Mouse (Mus musculus) kidney, adult 2 months (tissue): Measurements from ENCODE around the gene Magi2. TPM values are rescaled to one million over a fixed set of nuclear protein-coding genes. Genes with fewer than 3 reads are reported as not detected.
A peak's percentile ranks its signal among the peaks of the same experiment; 100 is the strongest.

Experiments used
- DNase-seq: peaks from one replicate; pipeline ENCODE4 v3.0.0; 2021
- H3K27ac ChIP-seq: fragments of 200-500 bp; 2 replicates; pipeline ENCODE4 v1.5.1; 2012; ENCODE audit warnings: low read depth, low read length, control low read depth, inconsistent platforms; ENCODE audit not compliant: insufficient read depth
- H3K27me3 ChIP-seq: fragments of 200-500 bp; replicated peaks from 2 replicates; pipeline ENCODE4 v1.6.1; 2012; ENCODE audit warnings: mild to moderate bottlenecking, moderate library complexity, low read length, inconsistent platforms; ENCODE audit not compliant: control insufficient read depth, insufficient read depth
- H3K36me3 ChIP-seq: fragments of 200-500 bp; 2 replicates; pipeline ENCODE4 v1.6.1; 2012; ENCODE audit warnings: mild to moderate bottlenecking, moderate library complexity, low read length, inconsistent platforms; ENCODE audit not compliant: control insufficient read depth, insufficient read depth
- H3K4me1 ChIP-seq: fragments of 200-500 bp; 2 replicates; pipeline ENCODE4 v1.6.1; 2011; ENCODE audit warnings: low read length; ENCODE audit not compliant: control insufficient read depth, insufficient read depth
- H3K4me3 ChIP-seq: fragments of 200-500 bp; 2 replicates; pipeline ENCODE4 v1.5.1; 2011; ENCODE audit warnings: mild to moderate bottlenecking, low read depth, low read length, control low read depth; ENCODE audit not compliant: insufficient read depth
- CTCF ChIP-seq: fragments of 200-500 bp; conservative IDR thresholded peaks from 2 replicates; pipeline ENCODE4 v1.5.1; 2011; ENCODE audit warnings: low read depth, mild to moderate bottlenecking, control low read depth, low read length, moderate library complexity, mixed read lengths; ENCODE audit not compliant: insufficient read depth, insufficient read length
- POLR2A ChIP-seq: fragments of 200-500 bp; IDR thresholded peaks from one replicate; pipeline ENCODE4 v1.6.1; 2011; ENCODE audit warnings: low read depth, low read length, control low read depth
- WGBS: fragments of 180-500 bp; shearing (Covaris S2); methylation state at CpG from one replicate; pipeline ENCODE4 v1.1.7; 2018; 5-methylcytosine and 5-hydroxymethylcytosine counted together
- polyA plus RNA-seq: library from polyadenylated mRNA; depleted of rRNA; stranded (reverse); fragments of >200 nt; gene quantifications from 2 replicates; pipeline ENCODE4 v1.2.3, GENCODE M21; 2012

Magi2 gene
- polyA plus RNA-seq, 1 experiment, result 6.1 TPM

- H3K27me3 ChIP-seq, result no peaks in the 10 kb centered on the region
- 62% methylated on average over 6 of the region's 6 CpGs for WGBS
- DNase-seq, result no peak
- peaks cover 3% of the 10 kb centered on the region; the same call in 1 of the 2 replicates for H3K4me1 ChIP-seq
- H3K4me3 ChIP-seq, result no peak overlapping the region
- H3K27ac ChIP-seq, result no peak overlapping the region
- no peaks in the 10 kb centered on the region for H3K36me3 ChIP-seq
- no peak for TF ChIP-seq CTCF
- TF ChIP-seq POLR2A, result no peak
These were observed 1073.0 kb downstream of the Magi2 start for GRCm38 (mm10) chr5:20299816-20300215.

- Histone ChIP-seq H3K4me3 (no peak overlapping the region), H3K27ac (no peak overlapping the region), H3K4me1 (no peaks in the 10 kb centered on the region), H3K27me3 (no peaks in the 10 kb centered on the region), H3K36me3 (no peaks in the 10 kb centered on the region)
- DNase-seq, result no peak
- 89% methylated on average over 8 of the region's 8 CpGs for WGBS
- TF ChIP-seq POLR2A (no peak), CTCF (no peak)
These were observed 1076.5 kb downstream of the Magi2 start for GRCm38 (mm10) chr5:20303056-20303965.

- Histone ChIP-seq H3K27me3 (no peaks in the 10 kb centered on the region), H3K4me1 (peaks cover 3% of the 10 kb centered on the region; the same call in 1 of the 2 replicates), H3K36me3 (no peaks in the 10 kb centered on the region), H3K27ac (no peak overlapping the region), H3K4me3 (no peak overlapping the region)
- TF ChIP-seq CTCF (no peak), POLR2A (no peak)
- DNase-seq, result peak; percentile 68
- WGBS, result 54% methylated on average over 2 of the region's 2 CpGs
These were observed 1094.1 kb downstream of the Magi2 start for GRCm38 (mm10) chr5:20320970-20321369.

GRCm38 (mm10) chr5:20325290-20325689, 1098.5 kb downstream of the Magi2 start:
- H3K36me3 ChIP-seq, result no peaks in the 10 kb centered on the region
- no peaks in the 10 kb centered on the region for H3K4me1 ChIP-seq
- no peak for TF ChIP-seq POLR2A
- no peak for TF ChIP-seq CTCF
- H3K27ac ChIP-seq, result no peak overlapping the region
- H3K27me3 ChIP-seq, result no peaks in the 10 kb centered on the region
- WGBS, result 77% methylated on average over 2 of the region's 2 CpGs
- DNase-seq, result no peak
- H3K4me3 ChIP-seq, result no peak overlapping the region

- 52% methylated on average over 1 of the region's 1 CpGs for WGBS
- H3K27ac ChIP-seq, result no peak overlapping the region
These were observed 1102.1 kb downstream of the Magi2 start for GRCm38 (mm10) chr5:20328901-20329300.

GRCm38 (mm10) chr5:20330025-20330424, 1103.2 kb downstream of the Magi2 start:
- no peak for TF ChIP-seq POLR2A
- no peak for TF ChIP-seq CTCF
- Histone ChIP-seq H3K4me3 (no peak overlapping the region), H3K27me3 (no peaks in the 10 kb centered on the region), H3K36me3 (no peaks in the 10 kb centered on the region), H3K4me1 (no peaks in the 10 kb centered on the region), H3K27ac (no peak overlapping the region)
- DNase-seq, result no peak
- 81% methylated on average over 3 of the region's 3 CpGs for WGBS

More at GRCm38 (mm10) chr5:20328901-20329300, 1102.1 kb downstream of the Magi2 start:
- no peaks in the 10 kb centered on the region for H3K4me1 ChIP-seq
- TF ChIP-seq POLR2A (no peak), CTCF (no peak)
- H3K36me3 ChIP-seq, result no peaks in the 10 kb centered on the region
- no peak overlapping the region for H3K4me3 ChIP-seq
- DNase-seq, result no peak
- H3K27me3 ChIP-seq, result no peaks in the 10 kb centered on the region

- Histone ChIP-seq H3K4me3 (no peak overlapping the region), H3K4me1 (no peaks in the 10 kb centered on the region), H3K27me3 (no peaks in the 10 kb centered on the region), H3K27ac (no peak overlapping the region), H3K36me3 (no peaks in the 10 kb centered on the region)
- TF ChIP-seq POLR2A (no peak), CTCF (no peak)
- 70% methylated on average over 4 of the region's 4 CpGs for WGBS
- no peak for DNase-seq
These were observed 1105.7 kb downstream of the Magi2 start for GRCm38 (mm10) chr5:20332574-20332973.
